Mouse (Mus musculus) CH12.LX (cell line): Measurements from ENCODE around the gene Pcolce. TPM values are rescaled to one million over a fixed set of nuclear protein-coding genes. Genes with fewer than 3 reads are reported as not detected.
"Not testable (repeated sequence)": the region's sequence is repeated elsewhere in the genome, so short reads cannot be mapped to it uniquely, and the experiment has no call there.

ENCODE experiments used
- DNase-seq: peaks from one replicate; pipeline ENCODE4 v3.0.0-alpha.2; 2013; ENCODE audit errors: extremely low read depth
- H3K27ac ChIP-seq: 2 replicates; pipeline ENCODE4 v1.5.1; 2012; ENCODE audit warnings: low read depth, mild to moderate bottlenecking, control low read depth, moderate library complexity; ENCODE audit not compliant: insufficient read depth
- H3K27me3 ChIP-seq: replicated peaks from 2 replicates; pipeline ENCODE3; 2012; ENCODE audit warnings: inconsistent platforms
- H3K36me3 ChIP-seq, 2 experiments: replicated peaks in 1 of 2; 2 replicates each; pipeline versions ENCODE3 to v1.6.1; 2012; ENCODE audit warnings: inconsistent platforms in 1 of 2, low read length in 1 of 2, mild to moderate bottlenecking in 1 of 2, mixed read lengths in 1 of 2, moderate library complexity in 1 of 2; ENCODE audit not compliant: control insufficient read depth in 1 of 2, insufficient read depth in 1 of 2
- H3K4me1 ChIP-seq, 2 experiments: 2 replicates each; pipeline ENCODE4 v1.6.1; 2012; ENCODE audit warnings: inconsistent platforms in 1 of 2, moderate library complexity in 1 of 2; ENCODE audit not compliant: insufficient read depth in 2 of 2, control insufficient read depth in 1 of 2
- H3K4me2 ChIP-seq: 2 replicates; pipeline ENCODE4 v1.6.1; 2012; ENCODE audit warnings: low read depth, mild to moderate bottlenecking, control low read depth; ENCODE audit not compliant: poor library complexity, insufficient read depth, severe bottlenecking
- H3K4me3 ChIP-seq, 3 experiments: fragments of 150-350 bp in 1 of 3; sonication (generic) in 1 of 3; replicated peaks in 1 of 3; 2 replicates each; pipeline versions ENCODE3 to v1.5.1; 2011 to 2012; ENCODE audit warnings: low read depth in 2 of 3, low read length in 2 of 3, mild to moderate bottlenecking in 2 of 3, moderate library complexity in 2 of 3, control low read depth in 1 of 3, improper control_type of control experiment in 1 of 3, inconsistent platforms in 1 of 3, mixed read lengths in 1 of 3; ENCODE audit not compliant: poor library complexity in 1 of 3
- H3K79me2 ChIP-seq: replicated peaks from 2 replicates; pipeline ENCODE4 v1.6.1; 2012; ENCODE audit warnings: mild to moderate bottlenecking, moderate library complexity; ENCODE audit not compliant: control insufficient read depth, poor library complexity, insufficient read depth, severe bottlenecking; ENCODE audit errors: extremely low read depth
- H3K9ac ChIP-seq: 2 replicates; pipeline ENCODE4 v1.6.1; 2012; ENCODE audit warnings: low read depth, mild to moderate bottlenecking, control low read depth, moderate library complexity; ENCODE audit not compliant: insufficient read depth
- H3K9me3 ChIP-seq: replicated peaks from 2 replicates; pipeline ENCODE3; 2012; ENCODE audit warnings: low read length, inconsistent platforms, mixed read lengths
- CTCF ChIP-seq, 2 experiments: IDR thresholded peaks in 1 of 2; conservative IDR thresholded peaks in 1 of 2; 2 replicates each; pipeline ENCODE4 v1.5.1; 2011 to 2012; ENCODE audit warnings: low read depth in 2 of 2, low read length in 2 of 2, improper control_type of control experiment in 1 of 2, inconsistent platforms in 1 of 2, mild to moderate bottlenecking in 1 of 2, moderate library complexity in 1 of 2
- KAT2A ChIP-seq: IDR thresholded peaks from 2 replicates; pipeline ENCODE4 v1.6.1; 2012; ENCODE audit warnings: low read length, improper control_type of control experiment, inconsistent platforms; ENCODE audit not compliant: insufficient replicate concordance
- MAX ChIP-seq: IDR thresholded peaks from 2 replicates; pipeline ENCODE4 v1.6.1; 2011; ENCODE audit warnings: low read length, improper control_type of control experiment
- MEF2A ChIP-seq: IDR thresholded peaks from 2 replicates; pipeline ENCODE4 v1.6.1; 2014; ENCODE audit warnings: low read depth, mild to moderate bottlenecking, inconsistent platforms, low read length, improper control_type of control experiment, borderline replicate concordance
- MYC ChIP-seq: IDR thresholded peaks from 2 replicates; pipeline ENCODE4 v1.6.1; 2011; ENCODE audit warnings: low read depth, mild to moderate bottlenecking, improper control_type of control experiment, low read length
- NELFE ChIP-seq: IDR thresholded peaks from 2 replicates; pipeline ENCODE4 v1.6.1; 2011; ENCODE audit warnings: low read depth, low read length, improper control_type of control experiment
- NRF1 ChIP-seq: IDR thresholded peaks from 2 replicates; pipeline ENCODE4 v1.6.1; 2014; ENCODE audit warnings: low read depth, mild to moderate bottlenecking, inconsistent platforms, low read length, improper control_type of control experiment, moderate library complexity
- PAX5 ChIP-seq: IDR thresholded peaks from 2 replicates; pipeline ENCODE4 v1.6.1; 2012; ENCODE audit warnings: low read length, inconsistent platforms, mixed read lengths
- POLR2A ChIP-seq: IDR thresholded peaks from 2 replicates; pipeline ENCODE4 v1.6.1; 2011; ENCODE audit warnings: low read depth, mild to moderate bottlenecking, improper control_type of control experiment, low read length
- SIN3A ChIP-seq: IDR thresholded peaks from 2 replicates; pipeline ENCODE4 v1.6.1; 2012; ENCODE audit warnings: low read length, improper control_type of control experiment, inconsistent platforms
- TBP ChIP-seq: conservative IDR thresholded peaks from 2 replicates; pipeline ENCODE4 v1.6.1; 2011; ENCODE audit warnings: low read depth, low read length, improper control_type of control experiment
- ZKSCAN1 ChIP-seq: IDR thresholded peaks from 2 replicates; pipeline ENCODE4 v1.6.1; 2012; ENCODE audit warnings: low read depth, inconsistent platforms, low read length, improper control_type of control experiment, borderline replicate concordance
- dilution Hi-C: fragments of 300-500 bp; cut with MboI; formaldehyde crosslinking; loops from 2 replicates; pipeline ENCODE4 v1.14.3; 2020; ENCODE audit warnings: low sequenced_read_pairs; ENCODE audit not compliant: extremely low pct_unique_long_range_greater_than_20kb, extremely low pct_ligation_motif_present
- in situ Hi-C: fragments of 300-500 bp; cut with MboI; formaldehyde crosslinking; loops from 3 replicates; pipeline ENCODE4 v1.14.3; 2019; ENCODE audit warnings: low sequenced_read_pairs, low pct_ligation_motif_present, low pct_unique_long_range_greater_than_20kb, mixed read lengths
- polyA plus RNA-seq: library from polyadenylated mRNA; unstranded; fragments of >175 nt; gene quantifications from 2 replicates; pipeline ENCODE4 v1.2.1, GENCODE M21; 2012; ENCODE audit warnings: low read depth; ENCODE audit not compliant: insufficient read length
- total RNA-seq, 2 experiments: library from RNA; depleted of rRNA; stranded (reverse); fragments of 300-350 nt in 1 of 2; fragments of >200 nt in 1 of 2; gene quantifications; 2 replicates each; pipeline ENCODE4 v1.2.3; 2012 to 2014

The Pcolce gene
- total and polyA plus RNA-seq, 3 experiments: 0.30 to 0.97 TPM; not detected in 1

DNA sequence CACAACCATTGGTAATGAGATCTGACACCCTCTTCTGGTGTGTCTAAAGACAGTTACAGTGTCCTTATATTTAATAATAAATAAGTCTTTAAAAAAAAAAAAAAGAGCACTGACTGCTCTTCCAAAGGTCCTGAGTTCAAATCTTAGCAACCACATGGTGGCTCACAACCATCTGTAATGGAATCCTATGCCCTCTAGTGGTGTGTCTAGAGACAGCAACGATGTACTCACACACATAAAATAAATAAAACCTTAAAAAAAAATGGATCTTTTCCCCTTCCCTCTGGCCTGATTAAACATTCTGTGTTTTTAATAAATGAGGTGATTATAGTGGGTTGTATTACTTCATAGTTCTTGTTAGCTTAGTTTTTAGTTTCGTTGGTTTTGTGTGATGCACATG lies 1.3 kb upstream of the Pcolce start:
- in situ Hi-C loops, dilution Hi-C loops, H3K4me2 ChIP-seq, DNase-seq, H3K9me3 ChIP-seq, H3K36me3 ChIP-seq, H3K27me3 ChIP-seq, H3K27ac ChIP-seq, H3K9ac ChIP-seq, H3K4me3 ChIP-seq, H3K79me2 ChIP-seq: not testable (repeated sequence)
- peaks cover 0 to 11% of the 10 kb centered on the region in 2 experiments; a peak in 2 of 4 replicates for H3K4me1 ChIP-seq
- TF ChIP-seq MYC (0 out of 2 replicates have a peak, but pooled peaks have one; percentile 31), CTCF (conservative IDR thresholded peaks at IDR 0.05 in 1 of 2, IDR thresholded peaks at IDR 0.05 in 1 of 2; ENCODE audit: low read depth in 2 of 2, low read length in 2 of 2) (peak in 1 of 2 experiments; percentile 43; a peak in 2 of 4 replicates)

DNA sequence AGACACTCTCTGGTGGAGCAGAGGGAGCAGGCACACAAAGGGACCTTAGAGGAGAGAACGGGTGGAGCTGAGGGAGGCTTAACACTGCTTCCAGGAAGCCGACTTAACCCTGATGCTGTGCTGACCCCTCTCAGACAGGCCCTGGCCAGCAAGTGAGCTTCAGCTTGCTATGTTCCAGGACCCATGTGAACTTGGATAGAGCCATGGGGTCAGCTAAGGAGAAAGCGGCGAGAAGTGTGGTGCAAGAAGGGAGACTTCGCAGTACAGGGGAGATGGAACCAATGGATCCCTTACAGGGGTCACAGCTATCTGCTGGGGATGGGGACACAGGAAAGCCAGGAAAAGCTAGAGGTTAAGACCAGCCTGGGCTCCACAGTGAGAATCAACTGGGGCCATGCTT lies 508 bp downstream of the Pcolce start:
- no peak for TF ChIP-seq POLR2A
- no peak for TF ChIP-seq NRF1
- no peak for TF ChIP-seq NELFE
- TF ChIP-seq CTCF (conservative IDR thresholded peaks at IDR 0.05 in 1 of 2, IDR thresholded peaks at IDR 0.05 in 1 of 2; ENCODE audit: low read depth in 2 of 2, low read length in 2 of 2): no peak
- no peak for TF ChIP-seq MAX
- TF ChIP-seq ZKSCAN1: no peak
- no peak for TF ChIP-seq TBP
- no peak for TF ChIP-seq KAT2A
- TF ChIP-seq SIN3A: no peak
- TF ChIP-seq MEF2A: no peak
- Histone ChIP-seq H3K27ac (no peak overlapping the region), H3K9ac (no peak overlapping the region), H3K27me3 (no peaks in the 10 kb centered on the region), H3K4me2 (no peak overlapping the region), H3K4me3 (no peak overlapping the region), H3K79me2 (no peaks in the 10 kb centered on the region), H3K9me3 (no peaks in the 10 kb centered on the region), H3K36me3 (peaks cover 0 to 9% of the 10 kb centered on the region in 2 experiments), H3K4me1 (peaks cover 0 to 11% of the 10 kb centered on the region in 2 experiments; a peak in 2 of 4 replicates)
- DNase-seq: no peak
- dilution Hi-C loops (no loop called here), in situ Hi-C loops (no loop called here)

GRCm38 (mm10) chr5:137611245-137611602 lies 2.4 kb downstream of the Pcolce start:
- H3K4me3 ChIP-seq: no peak overlapping the region
- dilution Hi-C loops (no loop called here), in situ Hi-C loops (no loop called here)
- H3K4me2 ChIP-seq: no peak overlapping the region
- no peaks in the 10 kb centered on the region for H3K27me3 ChIP-seq
- DNase-seq: no peak
- peaks cover 0 to 24% of the 10 kb centered on the region in 2 experiments for H3K36me3 ChIP-seq
- no peak for TF ChIP-seq CTCF (conservative IDR thresholded peaks at IDR 0.05 in 1 of 2, IDR thresholded peaks at IDR 0.05 in 1 of 2; ENCODE audit: low read depth in 2 of 2, low read length in 2 of 2)
- no peak for TF ChIP-seq PAX5
- H3K79me2 ChIP-seq: no peaks in the 10 kb centered on the region
- H3K9me3 ChIP-seq: no peaks in the 10 kb centered on the region
- no peak overlapping the region for H3K9ac ChIP-seq
- H3K27ac ChIP-seq: no peak overlapping the region
- H3K4me1 ChIP-seq: peaks cover 0 to 11% of the 10 kb centered on the region in 2 experiments; a peak in 2 of 4 replicates
